Mouse (Mus musculus) myocyte (in vitro differentiated cells): ENCODE data around the gene Ccdc92. TPM values are rescaled to one million over a fixed set of nuclear protein-coding genes. Genes with fewer than 3 reads are reported as not detected.

Experiments
- H3K27me3 ChIP-seq: one replicate; pipeline ENCODE4 v1.6.1; 2011; ENCODE audit not compliant: control insufficient read depth, insufficient read depth, insufficient read length
- H3K36me3 ChIP-seq: one replicate; pipeline ENCODE4 v1.6.1; 2011; ENCODE audit not compliant: control insufficient read depth, insufficient read depth
- H3K4me2 ChIP-seq: one replicate; pipeline ENCODE4 v1.6.1; 2011; ENCODE audit warnings: low read depth, control low read depth
- H3K4me3 ChIP-seq: one replicate; pipeline ENCODE4 v1.5.1; 2011; ENCODE audit warnings: mild to moderate bottlenecking, control low read depth, moderate library complexity
- H3K79me2 ChIP-seq: one replicate; pipeline ENCODE4 v1.6.1; 2011; ENCODE audit not compliant: control insufficient read depth, insufficient read depth
- H3ac ChIP-seq: one replicate; pipeline ENCODE4 v1.6.1; 2011; ENCODE audit not compliant: control insufficient read depth, insufficient read length
- CEBPB ChIP-seq: IDR thresholded peaks from 2 replicates; pipeline ENCODE4 v1.6.1; 2011; ENCODE audit warnings: mild to moderate bottlenecking, moderate library complexity; ENCODE audit not compliant: poor library complexity, insufficient read depth, severe bottlenecking
- E2F4 ChIP-seq: IDR thresholded peaks from one replicate; pipeline ENCODE4 v1.6.1; 2011; ENCODE audit warnings: mild to moderate bottlenecking, control low read depth, moderate library complexity; ENCODE audit not compliant: insufficient read depth
- MAX ChIP-seq: IDR thresholded peaks from one replicate; pipeline ENCODE4 v1.6.1; 2011; ENCODE audit warnings: low read depth, mild to moderate bottlenecking, control low read depth
- MYOD1 ChIP-seq, 3 experiments: IDR thresholded peaks; one replicate each; pipeline ENCODE4 v1.6.1; 2011; ENCODE audit warnings: control low read depth in 2 of 3, low read depth in 2 of 3, mild to moderate bottlenecking in 2 of 3, moderate library complexity in 1 of 3; ENCODE audit not compliant: insufficient read length in 2 of 3, control insufficient read depth in 1 of 3
- MYOG ChIP-seq, 3 experiments: IDR thresholded peaks; one replicate each; pipeline ENCODE4 v1.6.1; 2011; ENCODE audit warnings: control low read depth in 2 of 3, low read depth in 2 of 3, mild to moderate bottlenecking in 2 of 3; ENCODE audit not compliant: insufficient read length in 2 of 3, control insufficient read depth in 1 of 3, insufficient read depth in 1 of 3
- POLR2A ChIP-seq: IDR thresholded peaks from one replicate; pipeline ENCODE4 v1.6.1; 2011; ENCODE audit warnings: low read depth, mild to moderate bottlenecking, control low read depth, moderate library complexity; ENCODE audit not compliant: insufficient read length
- POLR2AphosphoS2 ChIP-seq: IDR thresholded peaks from one replicate; pipeline ENCODE4 v1.6.1; 2011; ENCODE audit warnings: low read depth, control low read depth; ENCODE audit not compliant: insufficient read length
- REST ChIP-seq: IDR thresholded peaks from one replicate; pipeline ENCODE4 v1.6.1; 2011; ENCODE audit warnings: mild to moderate bottlenecking, control low read depth, moderate library complexity; ENCODE audit not compliant: insufficient read depth, insufficient read length
- SRF ChIP-seq: IDR thresholded peaks from one replicate; pipeline ENCODE4 v1.6.1; 2011; ENCODE audit warnings: low read depth; ENCODE audit not compliant: control insufficient read depth, insufficient read length
- TCF12 ChIP-seq: IDR thresholded peaks from one replicate; pipeline ENCODE4 v1.6.1; 2011; ENCODE audit warnings: mild to moderate bottlenecking, control low read depth; ENCODE audit not compliant: poor library complexity, insufficient read depth, severe bottlenecking
- TCF3 ChIP-seq: IDR thresholded peaks from one replicate; pipeline ENCODE4 v1.6.1; 2011; ENCODE audit warnings: low read depth, control low read depth; ENCODE audit not compliant: insufficient read length
- USF1 ChIP-seq: IDR thresholded peaks from one replicate; pipeline ENCODE4 v1.6.1; 2011; ENCODE audit warnings: low read depth, mild to moderate bottlenecking, control low read depth, moderate library complexity
- polyA plus RNA-seq: library from polyadenylated mRNA; unstranded; fragments of >200 nt; fragmentation: generic; extraction: Trizol; gene quantifications from one replicate; pipeline ENCODE4 v1.2.1, GENCODE M21; 2012; ENCODE audit warnings: missing spikeins

The Ccdc92 gene
- polyA plus RNA-seq, 1 experiment, result 6.2 TPM

DNA sequence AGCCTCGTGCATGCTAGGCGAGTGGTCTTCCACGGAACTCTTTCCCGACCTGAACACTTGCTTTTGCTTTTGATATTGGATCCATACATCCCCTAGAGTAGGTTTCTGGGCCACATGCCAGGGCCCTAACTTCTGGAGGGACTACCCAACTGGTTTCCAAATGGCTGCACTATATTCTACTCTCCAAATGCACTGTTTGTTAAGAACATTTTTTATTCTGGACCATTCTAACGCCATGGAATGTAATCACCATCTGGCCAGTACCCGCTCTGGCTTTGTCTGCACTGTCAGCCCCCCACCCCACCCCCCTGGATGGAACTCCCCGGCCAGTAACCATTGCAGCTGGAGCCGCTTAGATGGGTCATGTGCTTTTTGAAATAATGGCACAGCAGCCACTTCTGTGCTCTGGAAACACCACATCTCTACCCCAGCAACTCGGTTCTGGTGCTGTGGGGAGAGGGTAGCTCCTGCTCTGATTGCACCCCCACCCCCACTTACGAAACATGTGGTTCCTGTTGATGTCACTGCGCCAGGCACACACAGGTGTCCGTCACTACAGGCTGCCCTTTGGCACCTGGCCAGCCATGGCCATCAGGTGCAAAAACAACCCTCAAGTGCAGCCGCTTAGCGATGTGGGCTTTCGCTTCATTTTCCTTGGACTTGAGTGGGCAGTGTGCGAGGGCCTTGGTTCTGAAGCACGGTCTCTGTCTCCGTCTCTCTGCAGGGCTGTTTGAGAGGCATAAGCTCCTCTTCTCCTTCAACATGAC, 39.9 kb downstream of the Ccdc92 start:
- Histone ChIP-seq H3K4me2 (no peak overlapping the region), H3K79me2 (no peaks in the 10 kb centered on the region), H3K4me3 (no peak overlapping the region), H3ac (no peak overlapping the region), H3K36me3 (no peaks in the 10 kb centered on the region), H3K27me3 (peaks cover 28% of the 10 kb centered on the region)
- no peak for TF ChIP-seq USF1

DNA sequence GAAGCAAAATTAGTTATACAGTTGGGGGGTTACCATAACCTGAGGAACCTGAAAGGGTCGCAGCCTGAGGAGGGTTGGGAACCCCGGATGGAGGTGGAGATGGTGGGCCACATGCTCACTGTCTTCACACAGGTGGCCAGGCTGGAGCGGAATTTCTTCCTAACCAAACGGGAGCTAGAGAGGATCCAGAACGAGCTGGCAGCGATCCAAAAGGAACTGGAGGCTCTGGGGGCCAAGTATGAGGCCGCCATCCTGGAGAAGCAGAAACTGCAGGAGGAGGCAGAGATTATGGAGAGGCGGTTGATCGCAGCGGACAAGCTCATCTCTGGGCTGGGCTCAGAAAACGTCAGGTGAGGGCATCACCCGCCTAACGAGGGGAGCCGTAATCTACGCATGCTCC, 45.2 kb downstream of the Ccdc92 start:
- H3ac ChIP-seq, result no peak overlapping the region
- H3K4me3 ChIP-seq, result no peak overlapping the region
- TF ChIP-seq MYOD1 (IDR thresholded peaks at IDR 0.05; ENCODE audit: control insufficient read depth in 1 of 3, insufficient read length in 2 of 3, low read depth in 2 of 3) (no peak), CEBPB (no peak), MYOG (IDR thresholded peaks at IDR 0.05; ENCODE audit: control insufficient read depth in 1 of 3, insufficient read depth in 1 of 3, insufficient read length in 2 of 3, low read depth in 2 of 3) (no peak), REST (no peak), TCF12 (no peak), POLR2A (no peak), MAX (no peak), TCF3 (no peak), E2F4 (no peak), SRF (no peak), POLR2AphosphoS2 (no peak), USF1 (no peak)
- no peaks in the 10 kb centered on the region for H3K36me3 ChIP-seq
- no peak overlapping the region for H3K4me2 ChIP-seq
- peaks cover 6% of the 10 kb centered on the region for H3K27me3 ChIP-seq
- no peaks in the 10 kb centered on the region for H3K79me2 ChIP-seq

DNA sequence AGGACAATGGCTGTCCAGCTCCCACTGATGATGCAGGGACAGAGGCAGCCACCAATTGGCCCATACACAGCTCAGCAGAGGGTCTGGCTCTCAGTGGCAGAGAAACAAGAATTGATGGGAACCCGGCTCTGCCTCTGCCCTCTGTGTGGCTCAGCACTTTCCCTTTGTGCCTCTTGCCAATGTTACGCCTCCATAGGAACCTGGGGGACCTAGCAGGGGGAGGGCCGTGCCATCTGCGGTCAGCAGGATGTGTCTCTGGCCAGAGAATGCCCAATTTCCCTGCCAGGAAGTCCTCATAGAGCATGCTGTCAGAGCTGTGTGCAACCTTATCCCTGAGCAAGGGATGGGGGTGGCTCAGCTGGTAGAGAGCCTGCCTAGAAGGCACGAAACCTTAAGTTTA, 47.4 kb downstream of the Ccdc92 start:
- Histone ChIP-seq H3K36me3 (no peaks in the 10 kb centered on the region), H3K27me3 (peaks cover 6% of the 10 kb centered on the region), H3ac (no peak overlapping the region), H3K79me2 (no peaks in the 10 kb centered on the region), H3K4me2 (peak overlapping the region; percentile 38), H3K4me3 (no peak overlapping the region)
- TF ChIP-seq TCF12 (no peak), POLR2AphosphoS2 (no peak), MYOD1 (IDR thresholded peaks at IDR 0.05; ENCODE audit: control insufficient read depth in 1 of 3, insufficient read length in 2 of 3, low read depth in 2 of 3) (no peak), CEBPB (no peak), MYOG (IDR thresholded peaks at IDR 0.05; ENCODE audit: control insufficient read depth in 1 of 3, insufficient read depth in 1 of 3, insufficient read length in 2 of 3, low read depth in 2 of 3) (no peak), MAX (no peak), E2F4 (no peak), REST (no peak), USF1 (no peak), TCF3 (no peak), POLR2A (no peak), SRF (no peak)

DNA sequence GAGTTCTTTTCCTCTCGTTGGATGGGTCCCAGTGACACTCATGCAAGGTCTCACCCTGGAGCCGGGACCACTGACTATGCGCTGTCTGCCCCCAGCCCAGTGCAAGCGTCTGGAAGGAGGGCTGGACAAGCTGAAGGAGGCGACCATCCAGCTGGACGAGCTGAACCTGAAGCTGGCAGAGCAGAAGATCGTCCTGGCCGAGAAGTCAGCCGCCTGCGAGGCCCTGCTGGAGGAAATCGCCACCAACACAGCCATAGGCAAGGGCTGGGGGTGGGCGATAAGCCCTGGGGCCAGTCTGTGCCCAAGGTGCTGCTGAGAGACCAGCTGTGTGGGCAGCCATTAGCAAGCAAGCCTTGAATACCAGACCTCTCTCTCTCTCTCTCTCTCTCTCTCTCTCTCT, 49.8 kb downstream of the Ccdc92 start:
- peaks cover 2% of the 10 kb centered on the region for H3K27me3 ChIP-seq
- H3K4me2 ChIP-seq, result no peak overlapping the region
- H3ac ChIP-seq, result no peak overlapping the region
- no peaks in the 10 kb centered on the region for H3K36me3 ChIP-seq
- no peak overlapping the region for H3K4me3 ChIP-seq
- H3K79me2 ChIP-seq, result no peaks in the 10 kb centered on the region
- no peak for TF ChIP-seq USF1
- TF ChIP-seq SRF, result no peak
- TF ChIP-seq POLR2A, result no peak

DNA sequence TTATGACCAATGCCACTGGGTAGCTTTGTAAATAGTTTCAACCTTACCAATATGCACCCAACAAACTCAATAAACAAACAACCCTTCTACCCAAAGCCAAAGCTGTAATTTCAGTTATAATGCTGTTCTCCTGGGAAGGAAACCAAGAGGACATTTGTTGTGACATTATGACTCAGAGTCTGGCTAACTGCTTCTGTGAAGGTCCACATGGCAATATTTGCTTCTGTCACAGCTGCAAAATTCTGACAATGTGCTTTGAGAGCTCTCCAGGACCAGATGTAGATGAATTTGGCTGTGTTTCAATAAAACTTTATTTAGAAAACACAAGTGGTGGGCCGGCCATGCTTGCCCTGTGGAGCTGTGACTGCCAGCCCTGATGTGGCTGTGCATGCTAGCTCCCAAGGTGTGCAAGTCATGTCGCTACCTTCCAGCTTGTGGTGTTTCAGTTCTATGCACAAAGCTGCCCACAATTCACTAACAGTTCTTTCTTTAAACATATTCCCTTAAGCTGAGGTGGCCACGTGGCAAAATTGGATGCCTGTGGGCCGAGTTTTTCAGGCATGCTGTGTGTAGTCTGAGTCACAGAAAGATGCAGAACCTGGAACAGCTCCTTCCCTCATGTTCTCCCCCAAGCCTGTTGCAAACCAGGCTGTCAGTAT, 52.4 kb downstream of the Ccdc92 start:
- TF ChIP-seq REST, result no peak
- TF ChIP-seq CEBPB, result 0 out of 2 replicates have a peak, but pooled peaks have one; percentile 24
- no peak overlapping the region for H3K4me2 ChIP-seq
- H3K79me2 ChIP-seq, result no peaks in the 10 kb centered on the region

DNA sequence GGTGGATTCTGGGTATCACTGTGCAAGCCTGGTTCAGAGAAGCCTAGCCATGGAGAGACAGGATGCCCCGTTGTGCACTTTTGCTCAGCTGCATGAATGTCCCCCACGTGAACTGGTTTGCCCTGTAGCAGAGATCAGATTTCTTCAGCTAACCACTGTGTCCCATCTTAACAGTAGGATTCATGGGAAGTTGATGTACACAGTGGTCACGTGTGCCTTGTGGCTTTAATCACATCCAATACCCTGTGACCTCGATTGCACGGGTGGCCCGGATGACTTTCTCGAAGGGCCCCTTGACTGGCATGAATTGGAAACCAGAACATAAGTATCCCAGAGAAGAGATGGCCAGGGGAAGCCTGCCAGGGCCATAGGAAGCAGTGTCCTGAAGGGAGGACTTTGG, 70.1 kb downstream of the Ccdc92 start:
- Histone ChIP-seq H3ac (no peak overlapping the region), H3K4me2 (no peak overlapping the region), H3K27me3 (peaks cover 11% of the 10 kb centered on the region), H3K36me3 (no peaks in the 10 kb centered on the region), H3K4me3 (no peak overlapping the region), H3K79me2 (no peaks in the 10 kb centered on the region)
- TF ChIP-seq MYOG (IDR thresholded peaks at IDR 0.05; ENCODE audit: control insufficient read depth in 1 of 3, insufficient read depth in 1 of 3, insufficient read length in 2 of 3, low read depth in 2 of 3) (no peak), CEBPB (no peak), REST (no peak), E2F4 (no peak), MAX (no peak), USF1 (peak; percentile 59), MYOD1 (IDR thresholded peaks at IDR 0.05; ENCODE audit: control insufficient read depth in 1 of 3, insufficient read length in 2 of 3, low read depth in 2 of 3) (no peak)

More for the DNA sequence above, 52.4 kb downstream of the Ccdc92 start:
- no peak overlapping the region for H3K4me3 ChIP-seq
- no peak overlapping the region for H3ac ChIP-seq
- H3K27me3 ChIP-seq, result peaks cover 12% of the 10 kb centered on the region
- no peaks in the 10 kb centered on the region for H3K36me3 ChIP-seq
